Mouse (Mus musculus): ENCODE data around the gene 1700029H14Rik. TPM values are rescaled to one million over a fixed set of nuclear protein-coding genes. Genes with fewer than 3 reads are reported as not detected.

The 1700029H14Rik gene
- polyA plus RNA-seq, 1 experiment = not detected

DNA sequence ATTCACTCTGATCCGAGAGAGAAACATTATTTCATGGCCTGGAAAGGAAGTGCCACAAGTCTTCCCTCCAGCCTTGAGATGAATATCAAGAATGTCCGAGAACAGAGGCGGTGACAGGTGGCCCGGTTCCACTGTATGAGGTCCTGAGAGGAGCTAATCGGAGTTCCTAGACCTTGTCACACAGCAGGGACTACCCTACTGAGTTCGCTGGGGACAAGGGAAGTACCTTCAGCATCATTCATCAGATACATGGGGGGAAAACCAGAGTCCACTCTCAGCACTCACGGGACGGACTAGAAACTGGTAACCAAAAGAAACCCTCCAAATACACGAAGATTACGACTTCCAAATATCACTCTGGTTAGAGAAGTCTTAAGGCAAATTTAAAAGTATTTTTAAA is 38.5 kb upstream of the 1700029H14Rik start:
- no peaks in the 10 kb centered on the region for H3K4me1 ChIP-seq (ENCODE audit: control insufficient read depth, insufficient read depth, low read length)
- 73% methylated on average over 10 of the region's 10 CpGs for WGBS
- H3K4me3 ChIP-seq (ENCODE audit: insufficient read depth, low read depth, low read length) = no peak overlapping the region
- TF ChIP-seq CTCF (conservative IDR thresholded peaks at IDR 0.05; ENCODE audit: insufficient read depth, insufficient read length, low read depth, low read length) (no peak), POLR2A (IDR thresholded peaks at IDR 0.05; ENCODE audit: low read depth, low read length) (no peak)
- DNase-seq = no peak
- no peaks in the 10 kb centered on the region for H3K27me3 ChIP-seq (replicated peaks; ENCODE audit: control insufficient read depth, insufficient read depth, low read length)
- no peaks in the 10 kb centered on the region for H3K36me3 ChIP-seq (ENCODE audit: control insufficient read depth, insufficient read depth, low read length)
- H3K27ac ChIP-seq (ENCODE audit: insufficient read depth, low read depth, low read length) = peak overlapping the region; percentile 34; the same call in 1 of the 2 replicates

DNA sequence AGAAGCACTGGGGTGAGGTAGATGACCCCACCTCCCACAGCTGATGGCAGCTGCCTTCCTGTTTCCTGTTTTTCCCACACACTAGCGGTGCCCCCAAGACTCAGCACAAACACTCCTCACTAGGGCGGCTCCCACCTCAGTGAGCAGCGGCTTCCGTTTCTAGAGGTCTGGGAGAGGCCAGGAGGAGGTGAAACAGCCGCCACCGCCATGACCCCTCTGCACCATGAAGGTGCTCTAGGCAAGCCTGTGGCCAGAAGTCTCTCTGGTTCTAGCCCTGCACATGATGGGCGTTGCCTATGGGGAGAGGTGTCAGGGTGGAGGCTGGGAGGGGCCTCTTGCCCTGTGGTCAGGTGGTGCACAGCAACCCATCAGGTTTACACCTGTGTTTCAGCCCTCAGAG is 37.9 kb upstream of the 1700029H14Rik start:
- TF ChIP-seq POLR2A (IDR thresholded peaks at IDR 0.05; ENCODE audit: low read depth, low read length) = no peak
- no peak for TF ChIP-seq CTCF (conservative IDR thresholded peaks at IDR 0.05; ENCODE audit: insufficient read depth, insufficient read length, low read depth, low read length)
- Histone ChIP-seq H3K27ac (ENCODE audit: insufficient read depth, low read depth, low read length) (peak overlapping the region; percentile 34; the same call in 1 of the 2 replicates), H3K4me1 (ENCODE audit: control insufficient read depth, insufficient read depth, low read length) (no peaks in the 10 kb centered on the region), H3K27me3 (replicated peaks; ENCODE audit: control insufficient read depth, insufficient read depth, low read length) (no peaks in the 10 kb centered on the region), H3K36me3 (ENCODE audit: control insufficient read depth, insufficient read depth, low read length) (no peaks in the 10 kb centered on the region), H3K4me3 (ENCODE audit: insufficient read depth, low read depth, low read length) (no peak overlapping the region)
- peak; percentile 70 for DNase-seq
- 33% methylated on average over 7 of the region's 7 CpGs for WGBS

DNA sequence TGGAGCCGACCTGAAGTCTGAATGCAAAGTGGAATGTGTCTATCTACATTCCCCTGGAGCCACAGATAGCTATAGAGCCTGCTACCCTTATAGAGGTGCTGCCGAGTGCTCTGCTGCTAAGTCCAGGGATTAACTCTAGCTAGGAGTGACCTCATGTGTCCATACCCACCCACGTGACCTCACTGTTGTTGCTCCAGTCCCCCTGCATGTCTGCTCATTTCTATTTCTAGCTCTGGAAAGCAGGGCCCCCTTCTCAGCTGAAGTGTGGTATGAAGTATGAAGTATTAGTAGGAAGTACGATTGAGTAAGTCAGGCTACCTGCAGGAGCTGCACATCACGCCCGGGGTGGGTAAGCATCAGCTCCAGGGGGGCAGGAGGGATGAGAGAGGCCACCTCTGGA is 35.5 kb upstream of the 1700029H14Rik start:
- no peak for TF ChIP-seq POLR2A (IDR thresholded peaks at IDR 0.05; ENCODE audit: low read depth, low read length)
- no peak for TF ChIP-seq CTCF (conservative IDR thresholded peaks at IDR 0.05; ENCODE audit: insufficient read depth, insufficient read length, low read depth, low read length)
- DNase-seq = no peak
- Histone ChIP-seq H3K27me3 (replicated peaks; ENCODE audit: control insufficient read depth, insufficient read depth, low read length) (no peaks in the 10 kb centered on the region), H3K4me1 (ENCODE audit: control insufficient read depth, insufficient read depth, low read length) (no peaks in the 10 kb centered on the region), H3K36me3 (ENCODE audit: control insufficient read depth, insufficient read depth, low read length) (no peaks in the 10 kb centered on the region), H3K4me3 (ENCODE audit: insufficient read depth, low read depth, low read length) (no peak overlapping the region), H3K27ac (ENCODE audit: insufficient read depth, low read depth, low read length) (no peak overlapping the region)
- WGBS = 96% methylated on average over 6 of the region's 6 CpGs

- no peak for DNase-seq
- Histone ChIP-seq H3K27me3 (replicated peaks; ENCODE audit: control insufficient read depth, insufficient read depth, low read length) (no peaks in the 10 kb centered on the region), H3K4me3 (ENCODE audit: insufficient read depth, low read depth, low read length) (no peak overlapping the region), H3K36me3 (ENCODE audit: control insufficient read depth, insufficient read depth, low read length) (no peaks in the 10 kb centered on the region), H3K27ac (ENCODE audit: insufficient read depth, low read depth, low read length) (no peak overlapping the region), H3K4me1 (ENCODE audit: control insufficient read depth, insufficient read depth, low read length) (no peaks in the 10 kb centered on the region)
- WGBS = 88% methylated on average over 6 of the region's 6 CpGs
- TF ChIP-seq CTCF (conservative IDR thresholded peaks at IDR 0.05; ENCODE audit: insufficient read depth, insufficient read length, low read depth, low read length) (no peak), POLR2A (IDR thresholded peaks at IDR 0.05; ENCODE audit: low read depth, low read length) (no peak)
Observed at GRCm38 (mm10) chr8:13595861-13596260, 33.6 kb upstream of the 1700029H14Rik start.

GRCm38 (mm10) chr8:13594884-13595323 is 32.6 kb upstream of the 1700029H14Rik start:
- no peak overlapping the region for H3K4me3 ChIP-seq (ENCODE audit: insufficient read depth, low read depth, low read length)
- TF ChIP-seq POLR2A (IDR thresholded peaks at IDR 0.05; ENCODE audit: low read depth, low read length) (no peak), CTCF (conservative IDR thresholded peaks at IDR 0.05; ENCODE audit: insufficient read depth, insufficient read length, low read depth, low read length) (no peak)
- no peaks in the 10 kb centered on the region for H3K4me1 ChIP-seq (ENCODE audit: control insufficient read depth, insufficient read depth, low read length)
- WGBS = 73% methylated on average over 11 of the region's 11 CpGs
- H3K27me3 ChIP-seq (replicated peaks; ENCODE audit: control insufficient read depth, insufficient read depth, low read length) = no peaks in the 10 kb centered on the region
- peak; percentile 44 for DNase-seq
- H3K27ac ChIP-seq (ENCODE audit: insufficient read depth, low read depth, low read length) = no peak overlapping the region
- H3K36me3 ChIP-seq (ENCODE audit: control insufficient read depth, insufficient read depth, low read length) = no peaks in the 10 kb centered on the region

GRCm38 (mm10) chr8:13593340-13593739 is 31.1 kb upstream of the 1700029H14Rik start:
- DNase-seq = no peak
- TF ChIP-seq CTCF (conservative IDR thresholded peaks at IDR 0.05; ENCODE audit: insufficient read depth, insufficient read length, low read depth, low read length) (no peak), POLR2A (IDR thresholded peaks at IDR 0.05; ENCODE audit: low read depth, low read length) (no peak)
- Histone ChIP-seq H3K4me1 (ENCODE audit: control insufficient read depth, insufficient read depth, low read length) (no peaks in the 10 kb centered on the region), H3K27ac (ENCODE audit: insufficient read depth, low read depth, low read length) (no peak overlapping the region), H3K4me3 (ENCODE audit: insufficient read depth, low read depth, low read length) (no peak overlapping the region), H3K27me3 (replicated peaks; ENCODE audit: control insufficient read depth, insufficient read depth, low read length) (no peaks in the 10 kb centered on the region), H3K36me3 (ENCODE audit: control insufficient read depth, insufficient read depth, low read length) (no peaks in the 10 kb centered on the region)
- WGBS = 89% methylated on average over 8 of the region's 8 CpGs

GRCm38 (mm10) chr8:13591246-13591645 is 29.0 kb upstream of the 1700029H14Rik start:
- TF ChIP-seq CTCF (conservative IDR thresholded peaks at IDR 0.05; ENCODE audit: insufficient read depth, insufficient read length, low read depth, low read length) (no peak), POLR2A (IDR thresholded peaks at IDR 0.05; ENCODE audit: low read depth, low read length) (no peak)
- no peak overlapping the region for H3K27ac ChIP-seq (ENCODE audit: insufficient read depth, low read depth, low read length)
- H3K4me1 ChIP-seq (ENCODE audit: control insufficient read depth, insufficient read depth, low read length) = no peaks in the 10 kb centered on the region
- no peak for DNase-seq
- 88% methylated on average over 6 of the region's 6 CpGs for WGBS
- no peaks in the 10 kb centered on the region for H3K27me3 ChIP-seq (replicated peaks; ENCODE audit: control insufficient read depth, insufficient read depth, low read length)
- no peak overlapping the region for H3K4me3 ChIP-seq (ENCODE audit: insufficient read depth, low read depth, low read length)
- no peaks in the 10 kb centered on the region for H3K36me3 ChIP-seq (ENCODE audit: control insufficient read depth, insufficient read depth, low read length)

All from kidney, adult 2 months (tissue).